Mouse (Mus musculus): ENCODE results near the gene Plcd4.
A peak's percentile ranks its signal among the peaks of the same experiment; 100 is the strongest.
"Not testable (repeated sequence)": the region's sequence is repeated elsewhere in the genome, so short reads cannot be mapped to it uniquely, and the experiment has no call there.

Plcd4 gene

GRCm38 (mm10) chr1:74542451-74542961 lies at the start of gene Plcd4:
TSS of gene Plcd4 (plus strand) at chr1:74542888.
- no peak for DNase-seq (ENCODE audit: low spot score in 2 of 2)

- no peak for DNase-seq (ENCODE audit: low spot score in 2 of 2)
These were observed 41.6 kb upstream of the Plcd4 start for GRCm38 (mm10) chr1:74501106-74501505.

- DNase-seq (ENCODE audit: low spot score in 2 of 2) = no peak
These were observed 37.3 kb upstream of the Plcd4 start for GRCm38 (mm10) chr1:74505393-74505720.

- DNase-seq (ENCODE audit: low spot score in 2 of 2) = peak; percentile 100
These were observed 36.8 kb upstream of the Plcd4 start, which contains the start of gene Cnot9 for GRCm38 (mm10) chr1:74505721-74506464. TSS of gene Cnot9 (plus strand) at chr1:74506058.

GRCm38 (mm10) chr1:74506471-74506881 lies 36.2 kb upstream of the Plcd4 start:
- no peak for DNase-seq (ENCODE audit: low spot score in 2 of 2)

GRCm38 (mm10) chr1:74507780-74508179 lies 34.9 kb upstream of the Plcd4 start:
- DNase-seq (ENCODE audit: low spot score in 2 of 2) = no peak

- no peak for DNase-seq (ENCODE audit: low spot score in 2 of 2)
These were observed 31.4 kb upstream of the Plcd4 start for GRCm38 (mm10) chr1:74511306-74511705.

- DNase-seq (ENCODE audit: low spot score in 2 of 2) = not testable (repeated sequence)
These were observed 29.7 kb upstream of the Plcd4 start for GRCm38 (mm10) chr1:74512999-74513398.

- DNase-seq (ENCODE audit: low spot score in 2 of 2) = no peak
These were observed 22.8 kb upstream of the Plcd4 start for GRCm38 (mm10) chr1:74519875-74520274.

- no peak for DNase-seq (ENCODE audit: low spot score in 2 of 2)
These were observed 17.9 kb upstream of the Plcd4 start for GRCm38 (mm10) chr1:74524746-74525145.

- no peak for DNase-seq (ENCODE audit: low spot score in 2 of 2)
These were observed 14.1 kb upstream of the Plcd4 start for GRCm38 (mm10) chr1:74528589-74528988.

GRCm38 (mm10) chr1:74538650-74539049 lies 4.0 kb upstream of the Plcd4 start:
- DNase-seq (ENCODE audit: low spot score in 2 of 2) = no peak

- DNase-seq (ENCODE audit: low spot score in 2 of 2) = no peak
These were observed 1.5 kb downstream of the Plcd4 start, which contains the start of gene Usp37 for GRCm38 (mm10) chr1:74544184-74544583. TSS of gene Usp37 (minus strand) at chr1:74544284.

GRCm38 (mm10) chr1:74559061-74559460 lies 16.4 kb downstream of the Plcd4 start:
- DNase-seq (ENCODE audit: low spot score in 2 of 2) = no peak

- no peak for DNase-seq (ENCODE audit: low spot score in 2 of 2)
These were observed 23.1 kb downstream of the Plcd4 start for GRCm38 (mm10) chr1:74565834-74566233.

- DNase-seq (ENCODE audit: low spot score in 2 of 2) = peak; percentile 23 to 26
These were observed 27.3 kb downstream of the Plcd4 start for GRCm38 (mm10) chr1:74569739-74570719.

- no peak for DNase-seq (ENCODE audit: low spot score in 2 of 2)
These were observed 39.9 kb downstream of the Plcd4 start for GRCm38 (mm10) chr1:74582621-74583020.

- no peak for DNase-seq (ENCODE audit: low spot score in 2 of 2)
These were observed 42.1 kb downstream of the Plcd4 start for GRCm38 (mm10) chr1:74584616-74585398.

- no peak for DNase-seq (ENCODE audit: low spot score in 2 of 2)
These were observed 44.6 kb downstream of the Plcd4 start for GRCm38 (mm10) chr1:74587233-74587772.

GRCm38 (mm10) chr1:74587773-74588445 lies 45.2 kb downstream of the Plcd4 start, which contains the start of the genes Zfp142 and Bcs1l:
TSS of gene Zfp142 (minus strand) at chr1:74588246.
TSS of gene Bcs1l (plus strand) at chr1:74588289.
- DNase-seq (ENCODE audit: low spot score in 2 of 2) = peak; percentile 97 to 98
